Mouse (Mus musculus) ovary, adult 18-20 months (tissue): ENCODE results near the gene Vmo1.

Experiments
- DNase-seq: peaks from one replicate; pipeline ENCODE4 v3.0.0; 2022; ENCODE audit warnings: low spot score, mixed read lengths

Vmo1 gene

GRCm38 (mm10) chr11:70469764-70470163 is 44.7 kb downstream of the Vmo1 start:
- no peak for DNase-seq

- no peak for DNase-seq
These were observed 46.4 kb downstream of the Vmo1 start for GRCm38 (mm10) chr11:70467902-70468619.

GRCm38 (mm10) chr11:70465824-70466223 is 48.6 kb downstream of the Vmo1 start:
- DNase-seq, result no peak

GRCm38 (mm10) chr11:70465211-70465610 is 49.2 kb downstream of the Vmo1 start:
- DNase-seq, result no peak

- DNase-seq, result no peak
These were observed 50.4 kb downstream of the Vmo1 start for GRCm38 (mm10) chr11:70463970-70464369.
